Mouse (Mus musculus): ENCODE measurements around the gene Sptlc2.
"Not testable (repeated sequence)": the region's sequence is repeated elsewhere in the genome, so short reads cannot be mapped to it uniquely, and the experiment has no call there.

Gene Sptlc2

GRCm38 (mm10) chr12:87331053-87331456 lies 57.1 kb downstream of the Sptlc2 start:
- DNase-seq (ENCODE audit: low read depth) = no peak

DNA sequence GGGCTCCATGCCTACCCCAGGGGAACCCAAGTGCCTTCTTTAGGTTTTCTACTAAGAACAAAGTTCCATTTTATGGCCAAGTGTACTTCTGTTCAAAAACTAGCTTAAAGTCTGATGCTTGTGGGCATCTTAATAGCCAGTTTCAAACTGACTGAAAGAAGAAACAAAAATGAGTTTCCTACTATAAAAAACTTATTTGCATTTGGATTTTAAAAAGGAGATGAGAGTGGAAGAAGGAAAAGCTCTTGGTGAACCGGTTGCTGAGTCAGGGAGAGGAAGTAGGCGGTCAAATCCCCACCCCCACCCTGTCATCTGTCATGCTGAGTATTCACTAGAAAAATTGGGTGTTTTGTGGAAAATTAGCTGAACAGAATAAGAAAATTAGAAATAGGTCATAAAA lies 57.9 kb downstream of the Sptlc2 start:
- DNase-seq (ENCODE audit: low read depth) = no peak

GRCm38 (mm10) chr12:87328025-87328424 lies 60.1 kb downstream of the Sptlc2 start:
- DNase-seq (ENCODE audit: low read depth) = no peak

DNA sequence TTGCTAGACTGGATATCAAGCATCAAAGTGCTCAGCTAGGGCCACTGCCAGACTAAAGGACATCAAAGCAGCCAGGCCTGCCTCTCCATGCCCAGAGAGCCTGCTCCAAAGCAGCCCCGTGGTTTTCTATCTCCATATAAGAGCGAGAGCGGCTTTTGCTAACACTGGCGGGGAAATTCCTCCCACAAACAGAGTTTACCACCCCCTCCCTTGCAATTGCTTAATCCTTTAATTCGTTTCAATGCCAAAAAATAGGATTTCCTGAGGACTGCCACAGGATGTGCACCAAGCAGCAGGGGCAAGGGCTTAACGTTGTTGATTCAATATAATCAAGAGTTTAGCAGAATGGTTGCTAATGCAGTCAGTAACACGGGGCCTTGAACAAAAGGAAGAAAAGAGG lies 60.5 kb downstream of the Sptlc2 start:
- no peak for DNase-seq (ENCODE audit: low read depth)

DNA sequence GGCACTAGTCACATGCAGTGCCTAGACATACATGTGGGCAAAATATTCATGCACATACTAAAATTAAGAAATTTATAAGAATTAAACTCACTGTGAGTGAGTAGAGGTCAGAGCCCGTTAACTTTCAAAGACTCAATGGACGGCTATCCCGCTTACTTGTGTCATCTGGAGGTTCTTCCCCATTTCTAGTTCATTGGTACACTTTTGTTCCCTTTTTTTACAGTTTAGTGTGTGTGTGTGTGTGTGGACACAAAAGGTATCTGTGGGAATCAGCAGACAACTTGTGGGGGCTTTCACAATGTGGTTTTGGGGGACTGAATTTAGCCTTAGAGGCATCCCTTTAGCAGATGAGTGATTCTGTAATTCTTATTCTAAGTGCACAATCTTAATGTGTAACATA lies 62.7 kb downstream of the Sptlc2 start:
- no peak for DNase-seq (ENCODE audit: low read depth)

DNA sequence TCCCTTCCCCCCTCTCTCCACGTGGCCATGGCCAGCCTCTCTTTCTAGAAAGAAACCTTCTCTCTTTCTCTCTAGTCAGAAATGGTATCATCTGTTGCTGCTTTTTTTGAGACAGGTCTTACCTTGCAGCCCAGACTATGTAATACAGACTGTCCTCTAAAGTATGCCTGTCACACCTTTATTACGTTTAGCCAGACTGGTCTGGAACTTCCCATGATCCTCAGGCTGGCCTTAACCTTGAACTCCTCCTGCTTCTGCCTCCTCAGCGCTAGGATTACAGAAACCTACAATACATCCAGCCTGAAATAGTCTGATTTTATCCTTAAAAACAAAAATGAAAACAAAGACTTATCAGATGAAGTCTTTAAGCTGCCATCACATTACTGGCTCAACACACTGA lies 68.9 kb downstream of the Sptlc2 start:
- DNase-seq (ENCODE audit: low read depth) = no peak

- DNase-seq (ENCODE audit: low read depth) = no peak
Observed at GRCm38 (mm10) chr12:87317951-87318350, 70.2 kb downstream of the Sptlc2 start.

- DNase-seq (ENCODE audit: low read depth) = no peak
Observed at GRCm38 (mm10) chr12:87313098-87313497, 75.1 kb downstream of the Sptlc2 start.

DNA sequence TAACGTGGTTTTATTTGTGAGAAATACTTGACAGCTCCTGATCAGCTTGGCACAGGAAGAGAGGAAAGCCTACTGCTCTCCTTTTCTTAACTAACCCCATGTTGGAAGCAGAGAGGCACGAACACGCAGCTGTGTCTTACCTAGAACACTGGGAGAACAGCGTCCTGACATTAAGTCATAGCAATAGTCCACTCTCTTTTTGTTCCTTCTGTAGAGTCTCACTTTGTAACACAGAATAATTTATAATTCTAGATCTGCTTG lies 81.6 kb downstream of the Sptlc2 start:
- not testable (repeated sequence) for DNase-seq (ENCODE audit: low read depth)

DNA sequence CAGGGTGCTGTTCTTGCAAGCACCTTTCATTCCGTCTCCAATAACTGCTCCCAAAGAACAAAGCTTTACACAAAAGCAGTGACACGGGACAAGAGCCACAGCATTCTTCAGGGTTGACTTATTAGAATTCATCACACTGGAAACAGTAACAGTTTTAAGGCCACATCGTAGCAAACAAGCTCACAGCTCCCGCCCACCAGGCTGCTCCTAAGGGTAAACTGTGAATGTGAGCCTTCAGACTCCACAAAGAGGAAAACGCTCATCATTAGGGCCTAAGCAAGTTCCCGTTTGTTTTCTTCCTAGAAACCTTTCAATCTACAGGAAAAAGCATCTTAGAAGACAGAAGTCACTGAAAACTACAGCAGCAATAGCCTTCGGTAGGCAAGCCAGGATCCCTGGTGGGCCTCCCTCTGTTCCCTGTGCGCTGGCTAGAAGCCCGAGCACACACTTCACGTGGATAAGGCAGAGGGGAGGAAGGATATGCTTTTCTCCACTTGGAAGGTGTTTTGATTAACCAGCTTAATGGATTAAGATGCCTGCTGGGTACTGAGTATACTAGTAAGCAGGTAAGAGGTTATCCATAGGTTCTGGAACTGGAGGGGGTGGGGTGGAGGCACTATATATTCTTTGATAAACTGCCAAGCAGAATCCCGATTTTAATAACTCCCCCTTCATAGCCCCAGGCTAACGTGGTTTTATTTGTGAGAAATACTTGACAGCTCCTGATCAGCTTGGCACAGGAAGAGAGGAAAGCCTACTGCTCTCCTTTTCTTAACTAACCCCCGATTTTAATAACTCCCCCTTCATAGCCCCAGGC lies 82.2 kb downstream of the Sptlc2 start:
- DNase-seq (ENCODE audit: low read depth) = no peak

GRCm38 (mm10) chr12:87301189-87301588 lies 87.0 kb downstream of the Sptlc2 start:
- no peak for DNase-seq (ENCODE audit: low read depth)

DNA sequence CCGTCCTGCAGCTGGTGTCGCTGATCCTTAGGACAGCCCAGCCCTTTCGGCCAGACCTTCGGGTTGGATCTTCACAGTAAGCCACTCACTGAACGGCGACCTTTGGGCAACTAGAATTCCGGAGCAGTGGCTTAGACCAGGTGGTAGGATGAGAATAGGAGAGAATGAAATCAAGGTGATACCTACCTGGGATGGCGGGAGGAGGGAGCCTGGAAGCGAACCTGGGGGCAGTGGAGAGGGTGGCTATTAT lies 87.8 kb downstream of the Sptlc2 start:
- no peak for DNase-seq (ENCODE audit: low read depth)

DNA sequence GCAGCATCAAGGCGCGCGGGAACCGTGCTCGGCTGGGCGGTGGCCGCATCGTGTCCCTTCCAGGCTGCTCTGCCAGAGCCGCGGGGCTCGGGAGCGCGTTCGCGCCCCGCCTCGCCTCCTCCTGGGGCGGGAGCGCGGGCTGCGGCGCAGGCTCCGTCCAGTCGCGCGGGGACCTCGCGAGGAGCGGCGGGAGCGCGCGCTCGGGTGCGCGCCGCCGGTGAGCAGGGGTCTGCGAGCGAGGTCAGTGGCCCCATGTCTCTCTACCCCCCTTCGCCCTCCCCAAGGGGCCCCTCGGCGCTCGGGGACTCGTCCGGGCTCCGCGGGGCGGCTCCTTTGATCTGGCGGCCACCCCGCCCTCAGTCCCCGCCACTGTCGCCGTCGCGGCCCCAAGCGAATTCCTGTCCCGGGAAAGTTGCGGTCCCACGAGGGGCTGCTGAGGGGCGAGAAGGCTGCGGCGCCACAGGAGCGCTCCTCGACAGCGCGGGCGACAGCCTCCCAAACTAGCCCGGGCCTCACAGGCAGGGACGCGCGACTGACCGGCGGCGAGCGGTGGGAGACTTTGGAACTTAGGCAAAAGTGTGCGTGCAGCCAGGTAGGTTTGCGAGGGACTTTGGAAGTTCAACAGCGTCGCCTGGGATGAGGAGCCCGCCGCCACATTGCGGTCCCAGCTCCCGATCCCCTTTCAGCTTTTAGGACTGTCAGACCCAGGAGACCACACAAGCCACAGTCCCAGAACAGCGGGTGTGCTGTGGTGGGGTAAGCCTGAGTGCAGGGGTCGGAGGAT lies 88.3 kb downstream of the Sptlc2 start, which contains the start of gene Ism2:
Gene Ism2 (minus strand): TSS at position 49 of the 784 bp plus-strand sequence.
- DNase-seq (ENCODE audit: low read depth) = peak; percentile 6

DNA sequence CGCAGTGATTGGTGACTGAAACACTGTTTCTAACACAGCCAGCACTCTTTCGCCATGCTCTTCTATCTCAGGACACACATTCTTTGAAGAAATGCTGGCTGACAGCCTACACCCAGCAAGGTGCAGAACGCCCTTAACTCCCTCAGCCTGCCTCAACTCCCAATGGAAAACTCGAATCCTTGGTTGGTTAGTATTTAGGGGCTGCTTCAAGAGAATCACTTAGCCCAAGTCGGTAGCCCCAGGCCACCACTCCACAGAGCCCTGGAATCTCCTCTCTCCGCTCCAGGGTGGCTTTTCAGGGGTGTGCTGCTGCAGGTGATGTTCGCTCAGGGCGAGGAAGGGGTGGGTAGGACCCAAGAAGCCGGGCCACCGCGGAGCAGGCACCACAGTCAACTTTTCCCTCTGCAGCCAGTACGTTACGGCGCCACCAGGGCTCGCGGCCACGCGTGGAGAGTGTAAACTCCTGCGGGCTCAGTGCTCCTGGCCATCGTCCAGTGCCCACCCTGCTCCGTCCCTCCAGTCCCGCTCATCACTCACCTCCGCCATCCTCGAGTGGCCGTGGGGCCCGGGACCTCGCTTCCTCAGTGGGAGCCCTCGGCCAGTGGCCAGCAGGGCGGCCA lies 89.0 kb downstream of the Sptlc2 start:
- DNase-seq (ENCODE audit: low read depth) = peak; percentile 7

DNA sequence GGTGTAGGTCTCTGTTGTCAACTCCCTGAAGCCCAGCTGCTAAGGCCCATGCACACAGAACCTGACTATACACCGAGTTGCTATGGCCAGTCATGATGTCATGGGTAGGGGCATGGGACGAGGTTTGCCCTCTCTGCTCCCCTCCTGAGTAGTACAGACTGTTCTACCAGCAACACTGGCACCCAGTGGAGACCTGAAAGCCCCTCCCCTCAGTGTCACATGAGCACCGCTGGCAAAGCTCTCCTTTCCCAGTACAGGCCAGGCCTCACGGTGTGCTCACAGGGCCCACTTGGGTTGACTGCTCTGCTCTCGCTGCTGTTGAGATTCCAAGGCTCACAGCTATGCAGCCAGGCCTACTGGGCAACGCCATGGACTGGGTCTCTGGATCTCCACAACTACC lies 94.2 kb downstream of the Sptlc2 start:
- DNase-seq (ENCODE audit: low read depth) = no peak

- DNase-seq (ENCODE audit: low read depth) = no peak
Observed at GRCm38 (mm10) chr12:87289100-87289499, 99.1 kb downstream of the Sptlc2 start.

DNA sequence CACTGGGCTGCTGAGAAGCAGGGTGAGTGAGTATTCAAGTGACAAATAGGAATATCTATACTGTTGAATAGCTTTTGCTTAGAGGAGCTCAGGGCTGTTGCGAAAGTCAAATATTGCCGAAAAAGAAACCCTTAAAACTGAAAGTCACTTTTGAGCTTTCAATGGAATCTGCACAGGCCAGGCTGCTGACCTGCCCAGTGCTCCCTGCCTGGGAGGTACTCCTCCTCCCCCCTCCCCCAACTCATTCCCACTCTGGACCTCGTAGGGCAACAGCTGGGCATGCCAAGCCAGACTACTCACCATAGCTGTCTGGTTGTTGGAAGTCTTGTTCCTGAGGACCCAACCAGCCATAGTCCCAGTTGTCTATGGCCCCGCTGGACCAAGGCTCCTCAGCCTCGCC lies 103.4 kb downstream of the Sptlc2 start:
- DNase-seq (ENCODE audit: low read depth) = no peak

GRCm38 (mm10) chr12:87284268-87284667 lies 103.9 kb downstream of the Sptlc2 start:
- no peak for DNase-seq (ENCODE audit: low read depth)

GRCm38 (mm10) chr12:87283706-87284105 lies 104.4 kb downstream of the Sptlc2 start:
- no peak for DNase-seq (ENCODE audit: low read depth)

DNA sequence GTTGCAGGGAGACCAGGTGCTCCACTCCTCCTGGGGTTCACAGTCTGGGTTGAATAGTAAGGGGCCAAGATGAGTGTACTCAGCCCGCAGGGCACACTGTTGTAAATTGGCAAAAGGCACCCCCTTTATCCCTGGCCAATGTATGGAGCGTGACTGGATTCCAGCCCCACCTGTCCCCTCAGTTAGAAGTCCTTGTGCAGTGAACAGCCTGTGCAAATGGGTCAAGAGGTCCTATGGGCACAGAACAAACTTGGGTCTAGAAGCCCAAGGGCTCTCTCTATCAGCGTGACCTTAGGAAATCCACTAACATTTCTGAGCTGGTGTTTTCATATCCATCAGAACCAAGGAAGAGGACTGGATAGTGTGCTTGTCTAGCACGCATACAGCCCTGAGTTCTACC lies 105.4 kb downstream of the Sptlc2 start:
- no peak for DNase-seq (ENCODE audit: low read depth)

- DNase-seq (ENCODE audit: low read depth) = no peak
Observed at GRCm38 (mm10) chr12:87281766-87282165, 106.4 kb downstream of the Sptlc2 start.

- DNase-seq (ENCODE audit: low read depth) = no peak
Observed at GRCm38 (mm10) chr12:87279879-87280278, 108.3 kb downstream of the Sptlc2 start.

DNA sequence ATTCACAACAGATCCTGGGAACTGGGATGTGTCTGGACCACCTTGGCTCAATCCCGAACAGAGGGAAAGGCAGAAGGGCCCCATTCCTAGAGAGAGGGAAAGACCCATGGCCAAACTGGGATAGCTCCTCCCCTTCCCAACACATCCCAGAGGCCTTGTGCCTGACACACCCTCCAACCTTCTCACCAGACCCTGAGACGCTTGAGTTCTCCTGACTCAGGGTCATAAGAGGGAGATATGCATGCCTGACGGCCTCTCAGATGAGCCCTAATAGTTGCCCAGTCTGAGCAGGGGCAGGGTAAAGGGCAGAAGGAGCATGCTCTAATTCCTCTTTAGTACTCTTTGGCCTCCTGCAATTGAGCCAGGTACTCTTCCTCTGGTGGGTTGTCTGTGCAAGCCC lies 108.8 kb downstream of the Sptlc2 start:
- DNase-seq (ENCODE audit: low read depth) = no peak
